Mouse (Mus musculus): Measurements from ENCODE around the gene Zfp985.
"Not testable (repeated sequence)": the region's sequence is repeated elsewhere in the genome, so short reads cannot be mapped to it uniquely, and the experiment has no call there.

Zfp985 gene

GRCm38 (mm10) chr4:147553071-147553470, at the start of gene Zfp985:
TSS of gene Zfp985 (plus strand) at chr4:147553277.
- not testable (repeated sequence) for DNase-seq

GRCm38 (mm10) chr4:147509174-147509573, 43.9 kb upstream of the Zfp985 start:
- no peak for DNase-seq

- no peak for DNase-seq
Observed at GRCm38 (mm10) chr4:147518981-147519380, 34.1 kb upstream of the Zfp985 start.

- DNase-seq: no peak
Observed at GRCm38 (mm10) chr4:147520100-147520499, 33.0 kb upstream of the Zfp985 start.

- DNase-seq: no peak
Observed at GRCm38 (mm10) chr4:147525125-147525524, 28.0 kb upstream of the Zfp985 start.

- DNase-seq: no peak
Observed at GRCm38 (mm10) chr4:147530366-147530765, 22.7 kb upstream of the Zfp985 start.

GRCm38 (mm10) chr4:147535916-147536315, 17.2 kb upstream of the Zfp985 start:
- DNase-seq: not testable (repeated sequence)

GRCm38 (mm10) chr4:147537702-147538101, 15.4 kb upstream of the Zfp985 start:
- DNase-seq: no peak

GRCm38 (mm10) chr4:147539918-147540317, 13.2 kb upstream of the Zfp985 start, which contains the start of gene Gm16503:
TSS of gene Gm16503 (plus strand) at chr4:147540218.
- not testable (repeated sequence) for DNase-seq

GRCm38 (mm10) chr4:147541105-147541504, 12.0 kb upstream of the Zfp985 start:
- DNase-seq: no peak

GRCm38 (mm10) chr4:147554361-147554760, 1.3 kb downstream of the Zfp985 start:
- DNase-seq: not testable (repeated sequence)

GRCm38 (mm10) chr4:147556921-147557320, 3.8 kb downstream of the Zfp985 start:
- not testable (repeated sequence) for DNase-seq

GRCm38 (mm10) chr4:147558011-147558410, 4.9 kb downstream of the Zfp985 start:
- not testable (repeated sequence) for DNase-seq

- not testable (repeated sequence) for DNase-seq
Observed at GRCm38 (mm10) chr4:147559096-147559495, 6.0 kb downstream of the Zfp985 start.

- no peak for DNase-seq
Observed at GRCm38 (mm10) chr4:147565426-147566220, 12.5 kb downstream of the Zfp985 start.

GRCm38 (mm10) chr4:147571156-147571555, 18.1 kb downstream of the Zfp985 start:
- DNase-seq: not testable (repeated sequence)

GRCm38 (mm10) chr4:147579371-147579770, 26.3 kb downstream of the Zfp985 start:
- DNase-seq: not testable (repeated sequence)

- DNase-seq: no peak
Observed at GRCm38 (mm10) chr4:147586511-147587473, 33.7 kb downstream of the Zfp985 start.

- DNase-seq: not testable (repeated sequence)
Observed at GRCm38 (mm10) chr4:147594630-147595029, 41.6 kb downstream of the Zfp985 start.

- no peak for DNase-seq
Observed at GRCm38 (mm10) chr4:147597685-147598084, 44.6 kb downstream of the Zfp985 start.

- no peak for DNase-seq
Observed at GRCm38 (mm10) chr4:147598831-147599230, 45.8 kb downstream of the Zfp985 start.

- no peak for DNase-seq
Observed at GRCm38 (mm10) chr4:147601881-147602280, 48.8 kb downstream of the Zfp985 start.

GRCm38 (mm10) chr4:147603806-147604205, 50.7 kb downstream of the Zfp985 start:
- no peak for DNase-seq
